In the genomic region with DNA sequence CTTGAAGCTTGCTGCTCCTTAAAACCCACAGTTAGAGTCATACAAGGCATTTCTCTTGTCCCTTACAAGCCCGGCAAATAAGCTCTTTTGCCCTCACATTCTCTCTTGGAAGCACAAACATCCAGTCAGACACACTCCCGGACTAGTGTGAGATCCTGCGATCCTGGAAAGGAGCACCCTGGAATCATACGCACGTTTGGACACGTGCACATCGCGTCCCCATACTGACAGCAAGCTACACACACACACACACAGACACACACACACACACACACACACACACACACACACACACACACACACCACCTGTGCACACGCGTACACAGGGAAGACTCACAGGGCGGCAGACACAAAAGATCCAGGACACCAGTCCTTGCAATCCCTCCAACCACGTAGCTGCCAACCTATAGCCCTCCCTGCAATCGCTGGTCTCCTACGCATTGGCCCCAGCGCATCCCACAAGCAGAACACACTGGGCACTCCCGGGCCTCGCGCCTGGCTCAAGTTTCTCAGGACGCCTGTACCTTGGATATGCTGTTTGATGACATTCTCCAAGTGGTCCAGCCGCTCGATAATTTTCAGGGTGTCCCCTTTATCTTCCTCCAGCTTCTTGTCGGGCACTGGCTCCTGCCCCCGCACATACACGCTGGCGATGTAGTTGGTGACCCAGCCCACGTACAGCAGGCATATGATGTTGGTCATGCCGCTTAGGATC, we compare ENCODE assay signal across 9 mouse cellular contexts. TPM values are rescaled to one million over a fixed set of nuclear protein-coding genes. Genes with fewer than 3 reads are reported as not detected.
DNase-seq lines count a peak whose midpoint lies in the region; ATAC-seq and TF ChIP-seq lines count a peak whose summit lies in the region.
"Had no signal": no experiment of that assay in that cellular context is flagged by ENCODE, and none has a peak within 500 bp of the region (broad histone marks: within the 10 kb centered on the region; RNA-seq: fewer than 3 reads in every experiment).

No protein-coding gene starts in this region.

- peak overlapping the region; percentile 75 for H3K4me3 ChIP-seq in kidney, adult 2 months (ENCODE audit: insufficient read depth, low read depth, low read length)
- H3K4me3 ChIP-seq in liver, embryonic 16.5 days (ENCODE audit: low read depth, low read length) = peak overlapping the region; percentile 30; the same call in 1 of the 2 replicates

- ATAC-seq in liver, embryonic 16.5 days (ENCODE audit: low read depth) = no peak
- ATAC-seq in granulocyte monocyte progenitor cell, adult 5-6 weeks (replicated peaks; ENCODE audit: poor library complexity, severe bottlenecking) = no peak

- peak overlapping the region; percentile 85 for H3K27ac ChIP-seq in kidney, adult 2 months (ENCODE audit: insufficient read depth, low read depth, low read length)
- H3K27ac ChIP-seq in liver, embryonic 16.5 days (ENCODE audit: low read length) = no peak overlapping the region

- H3K27me3 ChIP-seq in kidney, adult 2 months (replicated peaks; ENCODE audit: control insufficient read depth, insufficient read depth, low read length) = no peaks in the 10 kb centered on the region
- peaks cover 30% of the 10 kb centered on the region for H3K27me3 ChIP-seq in liver, embryonic 16.5 days (ENCODE audit: control insufficient read depth, insufficient read depth, low read depth, low read length)
- H3K27me3 ChIP-seq: Patski had no signal

- no peaks in the 10 kb centered on the region for H3K36me3 ChIP-seq in kidney, adult 2 months (ENCODE audit: control insufficient read depth, insufficient read depth, low read length)
- H3K36me3 ChIP-seq in liver, embryonic 16.5 days (ENCODE audit: control insufficient read depth, insufficient read depth) = no peaks in the 10 kb centered on the region

- intact Hi-C loops in left cerebral cortex, postnatal 14 days (cut with DNase I) = loop anchor here (5.0 kb wide), 2 partner anchors 57 to 597 kb away; no protein-coding TSS in a partner anchor

- TF ChIP-seq POLR2A in kidney, adult 2 months (IDR thresholded peaks at IDR 0.05; ENCODE audit: low read depth, low read length) = no peak

- H3K4me2 ChIP-seq in liver, embryonic 16.5 days (ENCODE audit: low read depth, low read length) = peak overlapping the region; percentile 51

- H3K4me1 ChIP-seq in kidney, adult 2 months (ENCODE audit: control insufficient read depth, insufficient read depth, low read length) = peaks cover 25% of the 10 kb centered on the region
- H3K4me1 ChIP-seq in liver, embryonic 16.5 days (ENCODE audit: control insufficient read depth, low read depth, low read length) = no peaks in the 10 kb centered on the region

- no peak overlapping the region for H3K9ac ChIP-seq in liver, embryonic 16.5 days (ENCODE audit: low read depth, low read length)

- H3K9me3 ChIP-seq in liver, embryonic 16.5 days (replicated peaks; ENCODE audit: control insufficient read depth, low read length) = no peaks in the 10 kb centered on the region

- WGBS in kidney, adult 2 months = 10% methylated on average over 27 of the region's 27 CpGs
- 15% methylated on average over 27 of the region's 27 CpGs for WGBS in liver, embryonic 16.5 days (ENCODE audit: insufficient replicate concordance)

- peak; percentile 36 to 57 for DNase-seq in left cerebral cortex, postnatal 14 days (ENCODE audit: low spot score in 2 of 2)
- DNase-seq in left cerebral cortex, adult 11 months (ENCODE audit: low spot score) = no peak
- DNase-seq in cerebellum, adult 8-10 months = peak; percentile 33
- DNase-seq in frontal cortex, postnatal 10 days (ENCODE audit: low spot score in 2 of 2) = peak; percentile 22 to 23
- peak; percentile 47 for DNase-seq in kidney, adult 2 months
- peak; percentile 29 for DNase-seq in right cerebral cortex, postnatal 14 days

- no peak for TF ChIP-seq CTCF in kidney, adult 2 months (conservative IDR thresholded peaks at IDR 0.05; ENCODE audit: insufficient read depth, insufficient read length, low read depth, low read length)

RNA-seq across cellular contexts. Expression of gene Galnt18, which starts 0.8 kb away (rescaled TPM):
- total RNA-seq in left cerebral cortex, postnatal 14 days (2021) = 10 to 100 TPM; 47.6 to 55.3 TPM
- polyA plus RNA-seq in kidney, adult 2 months (2012; rRNA removed) = 34.9 and 38.8 TPM in 2 replicates
- 2.1 and 2.2 TPM in 2 replicates for polyA plus RNA-seq in liver, embryonic 16.5 days (2015; fragmentation: Nextera tagmentation; extraction: Ambion mirVana)
- not detected in 2 replicates for total RNA-seq in granulocyte monocyte progenitor cell, adult 5-6 weeks (2014; fragmentation: Nextera tagmentation)
- 0.09 TPM in 1 of 2 replicates, not detected in the other for total RNA-seq in granulocyte monocyte progenitor cell, adult 5-6 weeks (2017)

Comparison
In these comparisons a context has a peak if more than half of its experiments do, and no peak if none do; other contexts are left out.
1. RNA of gene Galnt18, which starts 0.8 kb away (total RNA-seq): 47.6 to 55.3 TPM in left cerebral cortex, postnatal 14 days; 0.09 TPM in granulocyte monocyte progenitor cell, adult 5-6 weeks; every median in the first group is over 10 times any median in the second.